Comparison of ENCODE assay signal across 29 mouse cellular contexts in the genomic region with DNA sequence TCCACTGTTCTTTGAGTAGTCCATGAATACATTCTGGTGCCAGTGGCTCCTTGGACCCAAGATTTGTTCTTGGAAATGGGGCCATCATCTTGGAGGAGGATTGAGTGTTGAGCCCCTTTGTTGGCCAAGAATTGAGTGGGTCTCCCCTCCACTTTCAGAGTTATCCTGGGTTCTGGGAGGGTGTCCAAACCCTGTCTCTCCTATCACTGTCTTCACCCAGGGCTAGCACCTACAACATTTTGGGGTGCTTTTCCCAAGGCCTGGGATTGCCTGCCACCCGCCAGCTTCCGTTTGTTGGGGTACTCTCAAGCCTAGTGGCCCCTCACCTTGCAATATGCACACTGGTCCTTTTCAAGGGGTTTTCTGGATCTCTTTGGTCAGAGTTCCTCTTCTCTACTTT.
"Had no signal": no experiment of that assay in that cellular context is flagged by ENCODE, and none has a peak within 500 bp of the region (broad histone marks: within the 10 kb centered on the region; RNA-seq: fewer than 3 reads in every experiment).

No protein-coding gene starts in this region.

- H3K27ac ChIP-seq: heart, embryonic 13.5 days; heart, embryonic 15.5 days; hindbrain, embryonic 10.5 days; hindbrain, embryonic 12.5 days; hindbrain, embryonic 13.5 days; hindbrain, embryonic 14.5 days; hindbrain, embryonic 15.5 days; hindbrain, postnatal 0 days; intestine, embryonic 15.5 days; kidney, embryonic 15.5 days; kidney, postnatal 0 days; layer of hippocampus, adult 2 months; left cerebral cortex, adult 2 months had no signal

- DNase-seq: heart, postnatal 14 days; heart, postnatal 36 days; heart, postnatal 4 days; kidney, adult 11 months; kidney, adult 18-20 months; kidney, adult 2 months; kidney, adult 8-10 months; kidney, adult 9 months; kidney, postnatal 10 days; kidney, postnatal 14 days; kidney, postnatal 25 days; kidney, postnatal 36 days; kidney, postnatal 4 days; layer of hippocampus, adult 9-11 months; layer of hippocampus, postnatal 36 days had no signal

- H3K36me3 ChIP-seq: heart, embryonic 15.5 days; hindbrain, embryonic 10.5 days; hindbrain, embryonic 12.5 days; hindbrain, embryonic 15.5 days; intestine, embryonic 15.5 days; kidney, embryonic 15.5 days had no signal

- H3K4me1 ChIP-seq: heart, embryonic 12.5 days; heart, embryonic 13.5 days; heart, embryonic 15.5 days; hindbrain, embryonic 10.5 days; hindbrain, embryonic 12.5 days; hindbrain, embryonic 13.5 days; hindbrain, embryonic 15.5 days; intestine, embryonic 15.5 days; kidney, embryonic 15.5 days had no signal

- H3K27me3 ChIP-seq: heart, embryonic 12.5 days; heart, embryonic 13.5 days; heart, embryonic 15.5 days; hindbrain, embryonic 12.5 days; hindbrain, embryonic 13.5 days; hindbrain, embryonic 15.5 days; intestine, embryonic 15.5 days; kidney, embryonic 15.5 days had no signal

- H3K4me3 ChIP-seq: heart, embryonic 12.5 days; heart, embryonic 13.5 days; heart, embryonic 15.5 days; hindbrain, embryonic 10.5 days; hindbrain, embryonic 12.5 days; hindbrain, embryonic 13.5 days; hindbrain, embryonic 15.5 days; intestine, embryonic 15.5 days; kidney, embryonic 15.5 days; layer of hippocampus, adult 2 months; left cerebral cortex, adult 2 months had no signal
